Mouse (Mus musculus) liver, embryonic 12.5 days (tissue): Measurements from ENCODE around the gene Hoxd12. TPM values are rescaled to one million over a fixed set of nuclear protein-coding genes. Genes with fewer than 3 reads are reported as not detected.

Experiments used
- ATAC-seq: fragments of 200-750 bp; cut with Nextera tagmentation; 2 replicates; pipeline ENCODE4 v1.8.0; 2017; ENCODE audit warnings: moderate number of reproducible peaks, mild to moderate bottlenecking, moderate library complexity
- H3K27ac ChIP-seq: fragments of 300-500 bp; sonication (generic); 2 replicates; pipeline ENCODE4 v1.5.1; 2016; ENCODE audit warnings: mild to moderate bottlenecking
- H3K27me3 ChIP-seq: fragments of 300-500 bp; sonication (generic); replicated peaks from 2 replicates; pipeline ENCODE4 v1.6.1; 2016; ENCODE audit warnings: mild to moderate bottlenecking, moderate library complexity
- H3K36me3 ChIP-seq: fragments of 300-500 bp; sonication (generic); 2 replicates; pipeline ENCODE4 v1.6.1; 2016; ENCODE audit warnings: mild to moderate bottlenecking, moderate library complexity
- H3K4me1 ChIP-seq: fragments of 300-500 bp; sonication (generic); 2 replicates; pipeline ENCODE4 v1.6.1; 2016
- H3K4me2 ChIP-seq: fragments of 300-500 bp; sonication (generic); 2 replicates; pipeline ENCODE4 v1.6.1; 2016; ENCODE audit warnings: mild to moderate bottlenecking, moderate library complexity
- H3K4me3 ChIP-seq: fragments of 300-500 bp; sonication (generic); 2 replicates; pipeline ENCODE4 v1.5.1; 2016; ENCODE audit warnings: mild to moderate bottlenecking, moderate library complexity
- H3K9ac ChIP-seq: fragments of 300-500 bp; sonication (generic); 2 replicates; pipeline ENCODE4 v1.6.1; 2016; ENCODE audit warnings: mild to moderate bottlenecking, moderate library complexity
- H3K9me3 ChIP-seq: fragments of 300-500 bp; sonication (generic); replicated peaks from 2 replicates; pipeline ENCODE4 v1.6.1; 2016; ENCODE audit warnings: mild to moderate bottlenecking, moderate library complexity
- WGBS: fragments of 180-500 bp; shearing (Covaris S2); methylation state at CpG from one replicate; pipeline ENCODE4 v1.1.7; 2016; ENCODE audit not compliant: insufficient replicate concordance; 5-methylcytosine and 5-hydroxymethylcytosine counted together
- polyA plus RNA-seq: library from polyadenylated mRNA; unstranded; fragments of >200 nt; fragmentation: Nextera tagmentation; extraction: Ambion mirVana; gene quantifications from 2 replicates; pipeline ENCODE4 v1.2.1, GENCODE M21; 2016

The Hoxd12 gene
- polyA plus RNA-seq, 1 experiment from 2014 or later = not detected

GRCm38 (mm10) chr2:74686988-74687697 is 12.3 kb downstream of the Hoxd12 start:
- H3K9me3 ChIP-seq = no peaks in the 10 kb centered on the region
- H3K36me3 ChIP-seq = no peaks in the 10 kb centered on the region
- 2% methylated on average over 27 of the region's 27 CpGs for WGBS
- H3K4me1 ChIP-seq = peaks cover 8% of the 10 kb centered on the region
- peaks cover 94% of the 10 kb centered on the region for H3K27me3 ChIP-seq
- no peak for ATAC-seq
- no peak overlapping the region for H3K4me3 ChIP-seq
- H3K4me2 ChIP-seq = no peak overlapping the region
- H3K27ac ChIP-seq = no peak overlapping the region
- H3K9ac ChIP-seq = no peak overlapping the region

GRCm38 (mm10) chr2:74687698-74688555 is 13.1 kb downstream of the Hoxd12 start:
- H3K27me3 ChIP-seq = peaks cover 94% of the 10 kb centered on the region
- no peaks in the 10 kb centered on the region for H3K9me3 ChIP-seq
- no peak overlapping the region for H3K4me2 ChIP-seq
- no peak for ATAC-seq
- peaks cover under 1% of the 10 kb centered on the region; the same call in 1 of the 2 replicates for H3K4me1 ChIP-seq
- no peak overlapping the region for H3K9ac ChIP-seq
- H3K4me3 ChIP-seq = no peak overlapping the region
- H3K27ac ChIP-seq = no peak overlapping the region
- 2% methylated on average over 31 of the region's 31 CpGs for WGBS
- H3K36me3 ChIP-seq = no peaks in the 10 kb centered on the region

GRCm38 (mm10) chr2:74688795-74689573 is 14.2 kb downstream of the Hoxd12 start:
- no peak overlapping the region for H3K27ac ChIP-seq
- 5% methylated on average over 12 of the region's 12 CpGs for WGBS
- no peak overlapping the region for H3K4me2 ChIP-seq
- no peak overlapping the region for H3K9ac ChIP-seq
- no peaks in the 10 kb centered on the region for H3K36me3 ChIP-seq
- H3K4me1 ChIP-seq = no peaks in the 10 kb centered on the region
- H3K4me3 ChIP-seq = no peak overlapping the region
- no peaks in the 10 kb centered on the region for H3K9me3 ChIP-seq
- H3K27me3 ChIP-seq = peaks cover 94% of the 10 kb centered on the region
- no peak for ATAC-seq

- no peaks in the 10 kb centered on the region for H3K9me3 ChIP-seq
- no peak overlapping the region for H3K4me3 ChIP-seq
- no peaks in the 10 kb centered on the region for H3K4me1 ChIP-seq
- WGBS = 2% methylated on average over 24 of the region's 24 CpGs
- no peak overlapping the region for H3K4me2 ChIP-seq
- H3K27ac ChIP-seq = no peak overlapping the region
- no peak for ATAC-seq
- H3K36me3 ChIP-seq = no peaks in the 10 kb centered on the region
- H3K27me3 ChIP-seq = peaks cover 94% of the 10 kb centered on the region
- no peak overlapping the region for H3K9ac ChIP-seq
Measured at GRCm38 (mm10) chr2:74689574-74690337, 14.9 kb downstream of the Hoxd12 start.

- H3K27ac ChIP-seq = no peak overlapping the region
- H3K4me2 ChIP-seq = no peak overlapping the region
- ATAC-seq = no peak
- no peaks in the 10 kb centered on the region for H3K36me3 ChIP-seq
- peaks cover 94% of the 10 kb centered on the region for H3K27me3 ChIP-seq
- no peak overlapping the region for H3K9ac ChIP-seq
- no peak overlapping the region for H3K4me3 ChIP-seq
- 6% methylated on average over 8 of the region's 8 CpGs for WGBS
- H3K9me3 ChIP-seq = no peaks in the 10 kb centered on the region
- no peaks in the 10 kb centered on the region for H3K4me1 ChIP-seq
Measured at GRCm38 (mm10) chr2:74690338-74690716, 15.5 kb downstream of the Hoxd12 start.

- no peak for ATAC-seq
- Histone ChIP-seq H3K4me3 (no peak within 1 kb of the TSS), H3K27ac (no peak within 1 kb of the TSS), H3K27me3 (peaks cover 98% of the 10 kb centered on the region), H3K9ac (no peak within 1 kb of the TSS), H3K36me3 (no peaks in the 10 kb centered on the region), H3K9me3 (no peaks in the 10 kb centered on the region), H3K4me2 (no peak within 1 kb of the TSS), H3K4me1 (no peaks in the 10 kb centered on the region)
- WGBS = under 1% methylated on average over 56 of the region's 56 CpGs
Measured at GRCm38 (mm10) chr2:74691022-74691951, 16.5 kb downstream of the Hoxd12 start, which contains the start of gene Hoxd10. Hoxd10 (plus strand) TSS chr2:74691924.

- Histone ChIP-seq H3K27me3 (peaks cover 98% of the 10 kb centered on the region), H3K4me3 (no peak overlapping the region), H3K4me1 (no peaks in the 10 kb centered on the region), H3K4me2 (no peak overlapping the region), H3K9ac (no peak overlapping the region), H3K36me3 (no peaks in the 10 kb centered on the region), H3K27ac (no peak overlapping the region), H3K9me3 (no peaks in the 10 kb centered on the region)
- no peak for ATAC-seq
- WGBS = 5% methylated on average over 35 of the region's 35 CpGs
Measured at GRCm38 (mm10) chr2:74691995-74692807, 17.4 kb downstream of the Hoxd12 start.

GRCm38 (mm10) chr2:74692808-74693431 is 18.1 kb downstream of the Hoxd12 start:
- Histone ChIP-seq H3K27ac (no peak overlapping the region), H3K27me3 (peaks cover 98% of the 10 kb centered on the region), H3K4me1 (peaks cover 2% of the 10 kb centered on the region; the same call in 1 of the 2 replicates), H3K9ac (no peak overlapping the region), H3K4me3 (no peak overlapping the region), H3K9me3 (no peaks in the 10 kb centered on the region), H3K4me2 (no peak overlapping the region), H3K36me3 (no peaks in the 10 kb centered on the region)
- ATAC-seq = no peak
- WGBS = 5% methylated on average over 20 of the region's 20 CpGs

GRCm38 (mm10) chr2:74693432-74693827 is 18.6 kb downstream of the Hoxd12 start:
- H3K4me3 ChIP-seq = no peak overlapping the region
- no peak overlapping the region for H3K4me2 ChIP-seq
- 9% methylated on average over 4 of the region's 4 CpGs for WGBS
- peaks cover 98% of the 10 kb centered on the region for H3K27me3 ChIP-seq
- no peak overlapping the region for H3K9ac ChIP-seq
- no peaks in the 10 kb centered on the region for H3K9me3 ChIP-seq
- ATAC-seq = no peak
- no peaks in the 10 kb centered on the region for H3K36me3 ChIP-seq
- peaks cover 7% of the 10 kb centered on the region; the same call in 1 of the 2 replicates for H3K4me1 ChIP-seq
- no peak overlapping the region for H3K27ac ChIP-seq

- peaks cover 9% of the 10 kb centered on the region; the same call in 1 of the 2 replicates for H3K4me1 ChIP-seq
- H3K4me2 ChIP-seq = no peak overlapping the region
- no peak overlapping the region for H3K27ac ChIP-seq
- H3K27me3 ChIP-seq = peaks cover 98% of the 10 kb centered on the region
- H3K9ac ChIP-seq = no peak overlapping the region
- ATAC-seq = no peak
- H3K36me3 ChIP-seq = no peaks in the 10 kb centered on the region
- 2% methylated on average over 16 of the region's 16 CpGs for WGBS
- H3K9me3 ChIP-seq = no peaks in the 10 kb centered on the region
- no peak overlapping the region for H3K4me3 ChIP-seq
Measured at GRCm38 (mm10) chr2:74694066-74694465, 19.3 kb downstream of the Hoxd12 start.
